Mouse (Mus musculus): ENCODE results near the gene Olfr544.
"Not testable (repeated sequence)": the region's sequence is repeated elsewhere in the genome, so short reads cannot be mapped to it uniquely, and the experiment has no call there.

Olfr544 gene

DNA sequence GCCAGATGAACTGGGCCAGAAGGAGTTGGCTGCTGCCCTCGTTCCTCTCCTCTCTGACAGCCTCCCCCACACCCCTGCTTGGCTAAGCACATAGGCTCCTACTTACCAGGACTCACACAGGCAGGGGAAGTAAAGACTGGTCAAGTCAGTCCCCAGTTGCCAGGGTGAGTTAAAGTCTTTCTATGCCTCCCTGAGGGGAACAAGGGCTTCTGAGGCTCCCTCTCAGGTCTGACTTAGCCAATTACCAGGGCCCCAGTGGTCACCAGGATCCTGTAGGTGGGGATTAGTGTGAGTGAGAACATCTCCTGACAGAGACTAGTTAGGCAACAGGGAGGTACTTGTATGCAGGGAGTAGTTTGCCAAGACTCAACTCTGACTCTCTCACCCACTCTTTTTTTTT, at the start of gene Olfr544:
Olfr544 (minus strand) TSS at position 153 of the 400 bp plus-strand sequence.
- no peak for DNase-seq (ENCODE audit: extremely low spot score)

DNA sequence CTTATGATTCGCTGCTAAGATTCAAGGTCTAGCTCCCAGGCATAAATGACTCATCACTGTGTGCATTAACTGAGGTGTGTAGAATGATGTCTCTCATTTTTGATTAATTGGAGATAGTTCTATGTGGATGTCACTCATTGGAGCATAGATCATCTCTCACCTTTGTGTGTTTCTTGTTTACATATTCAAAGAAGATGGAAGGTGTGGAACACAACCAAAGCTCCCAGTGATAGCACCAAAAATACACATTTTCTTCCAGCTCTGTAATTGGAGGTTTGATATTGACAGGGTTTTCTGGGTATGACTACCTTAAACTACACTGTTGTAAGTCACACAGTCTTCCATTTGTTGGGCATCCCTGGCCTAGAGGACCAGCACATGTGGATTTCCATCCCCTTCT, 46.3 kb upstream of the Olfr544 start, which contains the start of gene Olfr547:
Olfr547 (plus strand) TSS at position 301 of the 400 bp plus-strand sequence.
- DNase-seq (ENCODE audit: extremely low spot score): no peak

- no peak for DNase-seq (ENCODE audit: extremely low spot score)
These were observed 40.9 kb upstream of the Olfr544 start for GRCm38 (mm10) chr7:102529052-102529451.

DNA sequence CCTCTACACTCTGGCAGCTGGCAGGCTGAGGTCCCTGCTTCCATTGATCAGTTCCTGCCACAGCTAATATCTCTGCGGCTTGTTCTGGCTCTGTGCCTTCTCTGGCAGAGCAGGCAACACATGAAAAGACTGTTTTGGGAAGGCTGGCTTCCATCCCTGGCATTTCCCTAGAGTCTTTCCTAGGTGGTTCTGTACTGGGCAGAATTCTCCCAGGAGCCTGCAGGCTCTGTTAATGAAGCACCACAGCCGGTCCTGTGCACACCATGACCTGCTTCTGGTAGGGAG, 28.9 kb upstream of the Olfr544 start:
- DNase-seq (ENCODE audit: extremely low spot score): no peak

- DNase-seq (ENCODE audit: extremely low spot score): no peak
These were observed 28.3 kb upstream of the Olfr544 start for GRCm38 (mm10) chr7:102516261-102517050.

GRCm38 (mm10) chr7:102514144-102514543, 26.0 kb upstream of the Olfr544 start:
- DNase-seq (ENCODE audit: extremely low spot score): no peak

DNA sequence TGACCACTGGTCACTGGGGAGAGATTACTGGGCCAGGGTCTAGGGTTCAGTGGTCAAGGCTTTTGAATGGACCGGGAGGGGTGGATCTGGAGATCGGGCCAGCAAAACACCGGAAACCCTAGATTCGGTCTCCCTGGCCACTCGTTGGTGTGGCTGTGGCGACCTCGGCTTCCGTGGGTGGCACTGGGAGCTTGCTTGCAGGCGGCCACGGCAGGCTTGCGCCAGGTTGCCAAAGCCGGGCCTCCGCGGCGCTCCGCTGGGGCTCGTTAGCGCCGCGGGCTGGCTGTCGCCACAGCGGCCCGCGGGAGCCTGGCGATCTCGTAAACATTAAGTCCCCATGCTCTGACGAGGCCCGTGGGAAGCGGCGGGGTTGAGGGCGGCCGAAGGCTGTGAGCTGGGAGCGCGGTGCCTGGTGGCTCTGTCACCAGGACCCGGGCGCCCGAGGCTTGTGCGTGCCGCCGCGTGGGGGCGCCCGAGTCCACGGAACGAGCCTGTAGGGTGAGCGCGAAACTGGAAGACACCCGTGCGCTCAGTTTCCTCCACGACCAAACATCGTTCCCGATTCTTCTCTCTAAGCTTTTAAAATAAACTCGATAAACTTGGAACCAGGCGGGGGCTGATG, 24.8 kb upstream of the Olfr544 start:
- DNase-seq (ENCODE audit: extremely low spot score): peak; percentile 88

- DNase-seq (ENCODE audit: extremely low spot score): no peak
These were observed 23.8 kb upstream of the Olfr544 start for GRCm38 (mm10) chr7:102511927-102512326.

DNA sequence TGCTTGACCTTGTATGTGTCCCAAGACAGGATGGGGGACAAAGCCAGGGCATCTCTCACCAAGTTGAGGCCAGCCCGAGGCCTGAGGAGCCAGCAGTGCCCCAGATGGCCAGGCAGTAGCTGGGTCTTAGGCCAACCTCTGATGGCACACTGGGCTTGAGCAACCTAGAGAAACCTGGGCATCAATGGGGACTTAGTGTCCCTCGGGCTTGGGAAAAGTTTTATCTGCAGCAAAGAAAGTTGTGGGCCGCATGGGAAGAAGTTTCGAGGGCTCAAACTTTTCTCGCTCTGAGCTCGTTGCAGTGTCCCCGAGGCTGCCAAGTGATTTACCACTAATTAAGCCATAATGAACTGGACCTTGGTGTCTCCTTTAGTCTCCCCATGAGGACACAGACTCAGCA, 21.6 kb upstream of the Olfr544 start:
- DNase-seq (ENCODE audit: extremely low spot score): no peak

DNA sequence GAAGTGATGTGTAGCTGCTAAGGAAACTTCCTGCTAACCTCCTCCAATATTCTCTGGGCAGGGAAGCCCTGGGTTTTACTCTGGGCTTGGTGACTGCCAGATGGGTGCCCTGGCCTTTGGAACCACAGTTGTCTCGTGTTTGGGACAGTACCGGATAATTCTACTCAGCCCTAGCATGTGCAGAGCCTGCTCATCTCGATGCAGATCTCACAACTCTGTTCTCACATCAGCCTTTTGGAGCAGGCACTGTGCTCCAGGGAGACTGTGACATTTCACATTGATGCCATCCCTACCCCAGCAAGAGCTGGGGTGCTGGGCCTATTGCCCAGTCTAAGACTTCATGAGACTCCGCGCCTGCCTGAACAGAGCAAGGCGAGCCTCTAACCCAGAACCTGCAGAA, 20.6 kb upstream of the Olfr544 start:
- no peak for DNase-seq (ENCODE audit: extremely low spot score)

DNA sequence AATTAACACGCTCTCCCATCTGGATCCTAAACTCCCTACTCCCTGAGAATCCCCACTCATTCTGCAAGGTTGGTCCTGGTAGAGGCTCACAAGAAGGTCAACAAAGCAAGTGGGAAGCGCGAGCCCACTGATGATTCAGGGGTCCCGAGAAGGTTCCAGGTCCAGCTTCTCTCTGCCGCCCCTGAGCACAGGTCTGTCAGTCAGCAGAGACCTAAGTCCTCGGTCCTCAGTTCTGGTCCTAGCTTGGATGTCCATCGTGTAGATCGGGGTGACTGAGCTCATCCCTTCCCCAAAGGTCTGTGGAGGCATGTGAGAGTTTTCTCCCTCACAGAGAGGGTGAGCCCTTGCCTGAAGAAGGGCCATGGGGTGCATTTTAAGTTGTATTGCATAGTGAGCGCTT, 20.0 kb upstream of the Olfr544 start:
- no peak for DNase-seq (ENCODE audit: extremely low spot score)

DNA sequence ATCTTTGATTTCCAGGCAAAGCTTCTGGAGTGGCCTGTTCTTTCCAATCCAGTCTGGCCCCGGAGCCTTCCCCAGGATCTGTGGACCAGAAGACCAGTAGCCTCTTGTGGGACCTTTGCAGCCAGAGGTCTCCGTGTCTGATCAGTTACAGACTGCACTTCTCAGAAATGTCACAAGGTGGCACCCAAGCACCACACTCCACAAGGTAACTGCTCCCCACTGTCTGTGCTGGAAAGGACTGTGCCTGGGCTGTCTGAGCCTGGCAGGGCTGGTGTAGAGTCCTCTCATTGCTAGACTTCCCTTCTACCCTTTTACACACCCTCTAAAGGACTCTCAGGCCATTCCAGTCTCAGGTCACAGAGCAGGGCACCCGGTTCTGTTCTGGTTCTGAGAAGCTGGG, 18.7 kb upstream of the Olfr544 start:
- peak; percentile 72 for DNase-seq (ENCODE audit: extremely low spot score)

- DNase-seq (ENCODE audit: extremely low spot score): no peak
These were observed 13.9 kb upstream of the Olfr544 start for GRCm38 (mm10) chr7:102501986-102502385.

- DNase-seq (ENCODE audit: extremely low spot score): no peak
These were observed 11.4 kb upstream of the Olfr544 start, which contains the start of gene Olfr545 for GRCm38 (mm10) chr7:102499473-102499872. Gene Olfr545 (minus strand): TSS chr7:102499573.

DNA sequence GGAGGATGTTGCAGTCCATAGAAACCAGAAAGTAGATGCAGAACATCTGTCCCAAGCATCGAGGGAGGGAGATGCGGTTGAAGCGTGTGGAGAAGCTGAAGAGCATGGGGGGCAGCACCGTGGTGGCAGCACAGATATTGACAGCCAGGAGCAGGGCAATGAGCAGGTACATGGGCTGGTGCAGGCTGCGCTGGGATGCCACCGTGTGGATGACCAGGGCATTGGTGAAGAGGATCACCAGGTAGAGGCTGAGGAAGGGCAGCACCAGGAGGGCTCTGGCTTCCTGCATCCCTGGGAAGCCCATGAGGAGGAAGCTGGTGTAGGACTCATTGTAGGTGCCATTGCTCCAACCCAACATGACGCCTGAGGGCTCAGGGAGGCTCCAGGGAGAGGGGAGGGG, 6.3 kb upstream of the Olfr544 start:
- DNase-seq (ENCODE audit: extremely low spot score): not testable (repeated sequence)

GRCm38 (mm10) chr7:102486105-102486504, 2.0 kb downstream of the Olfr544 start:
- DNase-seq (ENCODE audit: extremely low spot score): no peak

- not testable (repeated sequence) for DNase-seq (ENCODE audit: extremely low spot score)
These were observed 3.3 kb downstream of the Olfr544 start for GRCm38 (mm10) chr7:102484766-102485165.

GRCm38 (mm10) chr7:102483665-102484064, 4.4 kb downstream of the Olfr544 start:
- DNase-seq (ENCODE audit: extremely low spot score): no peak

DNA sequence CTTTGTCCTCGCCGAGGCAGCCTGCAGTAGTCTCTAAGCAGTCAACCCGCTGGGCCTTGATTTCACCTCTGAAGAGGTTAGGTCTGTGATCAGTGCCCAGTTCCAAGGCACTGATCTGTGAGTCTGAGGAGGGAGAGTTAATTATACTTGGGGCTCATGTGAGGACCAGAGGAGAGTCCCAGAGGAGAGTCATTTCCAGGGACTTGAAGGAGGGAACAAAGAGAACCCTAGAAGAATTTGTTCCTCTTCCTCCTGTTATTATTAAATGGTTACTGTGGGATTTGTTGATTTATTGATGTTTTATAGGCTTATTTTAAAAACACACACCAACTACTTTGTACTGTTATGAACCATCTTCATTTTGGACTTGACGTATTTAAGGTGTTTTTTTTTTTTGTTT, 6.5 kb downstream of the Olfr544 start, which contains the start of gene Olfr543:
Olfr543 (minus strand) TSS at position 101 of the 400 bp plus-strand sequence.
- no peak for DNase-seq (ENCODE audit: extremely low spot score)

DNA sequence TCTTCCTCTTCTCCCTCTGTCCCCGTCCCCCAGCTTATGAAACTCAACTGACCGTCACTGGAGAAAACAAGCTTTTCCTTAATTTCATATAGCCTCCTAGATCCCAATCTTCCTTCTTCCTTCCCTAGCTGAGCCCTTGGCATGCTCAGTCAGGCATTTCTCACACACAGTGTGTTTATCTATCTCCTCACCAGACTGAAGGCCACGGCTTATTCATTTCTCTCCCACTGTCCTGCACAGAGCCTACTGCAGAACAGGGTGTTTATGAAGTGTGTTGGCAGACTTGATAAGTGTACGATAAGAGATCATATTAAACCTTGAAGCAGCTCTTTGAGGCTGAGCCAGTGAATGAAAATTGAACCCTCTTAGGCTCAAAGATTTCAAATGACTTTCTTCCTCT, 7.3 kb downstream of the Olfr544 start:
- DNase-seq (ENCODE audit: extremely low spot score): no peak

- no peak for DNase-seq (ENCODE audit: extremely low spot score)
These were observed 8.6 kb downstream of the Olfr544 start for GRCm38 (mm10) chr7:102479368-102480078.

- no peak for DNase-seq (ENCODE audit: extremely low spot score)
These were observed 9.2 kb downstream of the Olfr544 start for GRCm38 (mm10) chr7:102478926-102479325.

GRCm38 (mm10) chr7:102478425-102478824, 9.7 kb downstream of the Olfr544 start:
- DNase-seq (ENCODE audit: extremely low spot score): no peak
